Mouse (Mus musculus) frontal cortex, adult 2 months (tissue): ENCODE results near the gene Timm22. TPM values are rescaled to one million over a fixed set of nuclear protein-coding genes. Genes with fewer than 3 reads are reported as not detected.

ENCODE experiments used
- DNase-seq, 2 experiments: peaks; one replicate each; pipeline ENCODE4 v3.0.0; 2022; ENCODE audit warnings: low spot score in 1 of 2; ENCODE audit errors: extremely low spot score in 1 of 2
- polyA plus RNA-seq: library from polyadenylated mRNA; depleted of rRNA; stranded (reverse); fragments of >200 nt; gene quantifications from 2 replicates; pipeline ENCODE4 v1.2.3, GENCODE M21; 2012

Gene Timm22
- polyA plus RNA-seq, 1 experiment = 31.4 TPM

DNA sequence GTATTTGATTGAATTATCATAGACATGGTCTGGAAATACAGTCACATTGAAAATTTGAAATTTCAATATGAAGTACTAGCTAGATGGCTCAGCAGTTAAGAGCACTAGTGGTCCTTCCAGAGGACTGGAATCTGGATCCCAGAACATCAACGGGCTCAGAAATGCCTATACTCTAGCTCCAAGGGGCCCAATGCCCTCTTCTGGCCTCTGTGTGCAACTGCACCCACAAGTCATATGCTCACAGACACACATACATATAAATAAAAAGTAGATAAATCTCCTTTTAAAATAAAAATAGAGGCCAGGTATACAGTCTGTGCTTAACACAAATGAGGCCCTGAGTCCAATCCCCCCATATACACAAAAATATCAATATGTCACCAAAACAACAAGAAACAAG, 19.7 kb upstream of the Timm22 start:
- DNase-seq = no peak

DNA sequence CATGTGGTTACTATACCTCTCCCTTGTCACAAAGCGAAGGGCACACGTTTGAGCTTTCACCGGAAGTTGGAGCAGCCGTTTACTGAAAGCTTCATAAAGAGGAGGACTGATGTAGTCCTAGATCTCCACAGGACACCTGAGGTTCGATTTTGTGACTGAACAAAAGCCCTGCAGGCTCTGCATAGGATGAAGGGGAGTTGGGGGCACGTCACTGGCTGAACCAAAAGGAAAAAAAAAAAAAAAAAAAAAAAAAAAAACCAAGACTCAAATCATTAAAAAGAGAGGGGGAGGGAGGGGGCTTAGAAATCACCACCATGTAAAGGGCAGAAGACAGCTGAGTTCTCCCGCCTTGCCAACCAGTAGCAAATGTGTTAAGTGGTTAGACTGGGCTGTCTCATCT, 18.0 kb upstream of the Timm22 start:
- no peak for DNase-seq

DNA sequence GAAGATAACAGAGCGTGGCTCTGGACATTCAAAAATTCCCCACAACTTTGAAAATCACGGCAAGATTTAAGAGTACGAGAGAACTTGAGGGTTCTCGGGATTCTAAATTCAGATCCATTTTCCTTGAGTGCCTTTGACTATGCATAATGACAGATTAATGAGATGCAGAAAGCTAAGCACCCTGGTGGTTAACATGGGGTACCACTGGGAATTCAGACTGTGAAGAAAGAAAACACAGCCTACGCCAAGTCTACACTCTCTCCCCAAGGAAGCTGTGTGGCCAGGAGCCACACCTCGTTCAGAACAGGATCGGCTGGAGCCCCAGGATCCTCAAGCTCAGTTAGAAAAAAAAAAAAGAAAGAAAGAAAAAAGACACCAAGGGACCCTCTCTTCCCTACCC, 14.2 kb upstream of the Timm22 start:
- no peak for DNase-seq

DNA sequence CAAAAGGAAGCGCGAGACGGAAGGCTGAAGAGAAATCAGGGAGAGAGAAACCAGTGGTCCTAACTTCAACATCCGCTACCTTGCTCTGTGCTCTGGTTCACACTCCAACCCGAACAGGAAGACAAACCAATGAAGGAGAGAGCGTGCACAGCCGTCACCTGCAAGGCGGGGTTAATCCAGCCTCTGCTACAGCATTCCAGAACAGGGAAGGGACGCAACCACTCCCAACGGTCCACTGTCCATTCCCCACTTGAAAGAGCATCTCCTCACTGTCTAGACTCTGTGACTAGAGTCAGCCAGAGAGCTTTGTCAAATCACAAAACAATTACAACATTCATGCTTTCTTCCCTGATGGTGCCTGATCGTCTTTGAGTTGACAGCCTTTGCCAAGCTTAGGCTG, 13.8 kb upstream of the Timm22 start:
- no peak for DNase-seq

DNA sequence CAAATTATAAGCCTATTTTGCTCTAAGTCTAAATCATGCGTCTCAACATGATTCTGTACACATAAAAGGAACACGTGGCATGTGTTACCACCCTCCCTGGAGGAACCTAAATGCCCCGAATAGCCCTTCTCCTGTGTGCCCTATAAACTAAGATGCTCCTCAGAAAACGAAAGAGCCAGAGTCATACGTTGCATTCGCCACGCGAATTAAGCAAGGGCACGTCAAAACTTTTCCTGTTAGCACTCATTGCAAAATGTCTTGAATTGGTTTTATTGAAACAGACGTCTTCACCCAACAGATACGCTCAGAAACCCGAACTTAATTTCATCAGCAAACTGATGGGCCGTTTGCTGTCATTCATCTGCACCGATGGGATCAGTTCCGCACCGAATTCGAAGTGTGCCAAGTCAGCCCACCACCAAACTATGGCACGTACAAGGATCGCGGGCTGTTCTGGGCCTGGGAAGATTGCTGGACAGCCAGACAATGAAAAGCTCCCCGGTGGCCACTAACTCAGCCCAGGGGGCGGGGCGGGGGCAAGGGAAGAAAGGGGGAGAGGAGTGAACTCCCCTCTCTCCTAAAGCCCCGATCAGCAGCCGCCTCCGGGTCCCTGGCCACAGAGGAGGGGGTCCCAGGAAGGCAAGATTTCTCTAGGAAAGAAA, 9.0 kb upstream of the Timm22 start:
- DNase-seq = no peak

DNA sequence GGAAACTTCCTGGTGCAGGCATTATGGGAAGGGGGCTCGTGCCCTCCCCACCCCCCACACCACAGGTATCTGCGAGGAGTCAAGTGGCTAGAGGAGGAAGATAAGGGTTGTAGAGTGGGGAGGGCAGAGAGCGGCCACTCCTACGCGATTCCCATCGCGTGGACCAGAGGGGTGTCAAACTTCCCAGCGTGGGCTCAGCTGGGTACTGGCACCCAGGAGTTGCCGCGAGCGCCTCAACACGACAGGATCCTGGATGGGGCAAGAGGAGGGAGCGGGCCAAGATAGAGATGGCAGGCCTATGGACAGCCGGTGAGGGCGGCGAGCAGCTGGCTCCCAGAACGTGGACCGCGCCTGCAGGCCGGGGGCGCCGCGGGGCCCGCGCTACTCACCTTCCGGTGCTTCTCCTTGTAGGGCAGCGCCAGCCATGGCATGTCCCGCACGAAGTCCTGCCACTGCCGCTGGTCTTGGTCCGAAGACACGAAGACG, 8.4 kb upstream of the Timm22 start:
- no peak for DNase-seq

DNA sequence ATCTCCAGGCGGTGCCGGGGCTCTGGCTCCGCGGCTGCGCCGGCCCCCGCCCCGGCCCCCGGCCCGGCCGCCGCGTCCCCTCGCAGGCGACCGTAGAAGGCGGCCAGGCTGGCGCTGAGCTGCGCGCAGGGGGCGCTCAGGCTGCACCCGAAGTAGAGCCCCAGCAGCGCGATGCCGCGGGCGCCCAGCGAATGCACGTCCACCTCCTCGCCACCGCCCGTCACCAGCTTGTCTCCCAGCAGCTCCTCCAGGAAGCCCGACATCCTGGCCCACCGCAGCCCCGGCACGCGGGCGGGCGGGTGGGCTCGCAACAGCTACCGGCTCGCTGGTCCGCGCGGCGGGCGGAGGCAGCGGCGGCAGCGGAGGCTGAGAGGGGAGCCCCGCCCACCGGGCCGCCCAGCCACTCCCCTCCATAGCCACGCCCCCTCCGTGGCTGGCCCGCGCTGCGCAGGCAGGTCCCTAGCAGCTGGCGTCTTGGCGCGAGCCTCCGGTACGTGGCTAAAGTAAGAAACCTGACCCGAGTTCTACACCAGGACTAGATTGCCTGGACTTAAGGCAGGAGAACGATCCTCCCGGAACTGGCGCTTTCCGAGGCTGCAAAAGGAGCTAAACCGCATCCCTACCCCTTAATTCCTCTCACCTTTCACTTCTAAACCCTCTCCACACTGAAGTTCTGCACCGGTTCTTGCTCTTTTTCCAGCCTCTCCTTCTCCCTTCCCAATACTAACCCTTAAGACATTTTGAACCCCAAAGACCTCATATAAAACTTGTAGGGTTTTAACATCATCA, 7.8 kb upstream of the Timm22 start, which contains the start of gene Nxn:
Nxn (minus strand) TSS at position 343 of the 789 bp plus-strand sequence.
- peak in 1 of 2 experiments; percentile 78 for DNase-seq

DNA sequence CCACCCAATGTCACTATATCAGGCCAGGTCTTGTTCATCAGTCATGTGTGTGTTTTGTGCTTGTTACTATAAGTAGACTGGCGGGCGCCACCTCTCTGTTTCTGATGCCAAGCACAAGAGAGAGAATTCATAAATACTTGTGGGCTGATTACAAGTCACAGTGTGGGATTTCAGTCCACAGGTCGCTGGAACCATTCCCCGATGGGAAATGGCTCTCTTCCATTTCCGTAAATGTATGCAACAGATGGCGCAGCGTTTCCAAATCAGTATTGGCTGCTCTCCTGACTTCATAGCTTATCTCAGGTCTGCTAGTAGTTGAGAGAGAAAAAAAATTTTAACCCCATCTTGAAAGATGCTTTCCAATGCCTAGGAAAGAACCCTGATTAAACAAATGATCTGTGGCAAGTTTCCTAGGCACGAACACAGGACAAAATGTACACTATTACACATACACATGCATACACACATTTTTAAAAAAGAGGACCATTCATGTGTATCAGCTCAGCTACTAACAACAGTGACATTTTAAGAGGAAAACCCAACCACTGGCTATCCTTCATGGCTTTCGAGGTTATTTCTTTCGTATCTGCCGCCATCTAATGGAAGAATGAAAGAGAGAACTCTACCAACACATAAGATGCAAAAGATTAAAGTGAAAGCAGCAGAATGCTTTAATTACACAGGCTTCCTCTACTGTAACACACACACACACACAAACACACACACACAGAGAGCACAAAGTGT, 7.0 kb upstream of the Timm22 start:
- peak in 1 of 2 experiments; percentile 76 for DNase-seq

DNA sequence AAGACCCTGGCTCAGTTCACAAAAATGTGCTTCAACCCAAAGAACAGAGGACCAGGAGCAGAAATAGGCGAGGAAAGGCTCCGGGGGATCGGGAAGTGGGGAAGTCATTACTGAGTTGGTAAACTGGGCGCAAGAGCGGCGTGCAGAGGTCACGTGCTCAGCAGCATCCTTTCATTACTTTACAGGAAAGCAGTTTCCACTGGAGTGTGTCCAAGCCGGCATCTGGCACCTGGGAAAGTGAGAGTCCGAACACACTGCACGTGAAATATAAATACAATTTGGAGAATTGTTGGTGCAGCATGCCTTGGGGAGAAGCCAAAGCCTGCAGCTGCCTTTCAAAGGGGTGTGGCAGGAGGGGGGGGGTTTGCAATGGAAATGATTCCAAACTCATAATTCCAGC, 5.4 kb upstream of the Timm22 start:
- DNase-seq = no peak

DNA sequence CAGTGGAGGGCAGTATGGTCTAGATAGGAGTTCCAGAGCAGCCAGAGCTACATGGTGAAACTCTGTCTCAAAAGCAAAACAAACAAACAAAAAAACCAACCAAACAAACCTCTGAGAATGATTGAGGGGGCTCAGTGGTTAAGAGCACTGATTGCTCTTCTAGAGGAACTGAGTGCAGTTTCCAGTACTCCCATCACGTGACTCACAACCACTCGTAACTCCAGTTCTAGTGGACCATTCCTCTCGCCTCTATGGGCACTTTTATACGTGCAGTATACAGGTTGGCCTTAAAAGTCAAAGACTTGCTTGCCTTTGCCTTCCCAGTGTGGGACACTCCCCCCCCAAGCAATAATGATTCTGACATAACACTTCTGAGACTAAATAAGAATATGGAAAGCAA, 1.6 kb upstream of the Timm22 start:
- DNase-seq = no peak

DNA sequence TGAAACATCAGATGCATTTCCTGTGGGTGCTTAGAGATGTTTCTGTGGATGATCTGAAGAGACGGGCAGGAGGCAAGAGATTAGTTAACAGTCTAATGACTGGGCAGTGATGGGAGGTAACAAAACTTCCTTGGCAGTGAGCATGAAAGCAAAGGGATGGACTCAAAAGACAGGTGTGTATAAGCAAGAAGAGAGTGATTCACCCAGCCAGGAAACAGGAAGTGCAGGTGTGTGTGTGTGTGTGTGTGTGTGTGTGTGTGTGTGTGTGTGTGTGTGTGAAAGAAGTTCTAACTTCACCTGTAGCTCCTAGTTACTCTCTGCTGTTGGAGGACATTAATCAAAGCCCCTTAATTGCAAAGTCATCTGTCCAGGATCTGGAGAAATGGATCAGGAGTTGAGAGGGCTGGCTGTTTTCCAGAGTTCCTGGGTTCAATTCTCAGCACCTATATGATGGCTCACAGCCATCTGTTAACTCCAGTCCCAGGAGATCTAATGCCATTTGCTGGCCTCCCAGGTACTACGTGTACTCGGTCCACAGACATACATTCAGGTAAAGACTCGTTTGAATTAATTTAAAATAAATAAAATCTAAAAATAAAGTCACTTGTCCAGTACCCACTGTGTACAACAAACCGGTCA, 1.0 kb upstream of the Timm22 start:
- DNase-seq = no peak

DNA sequence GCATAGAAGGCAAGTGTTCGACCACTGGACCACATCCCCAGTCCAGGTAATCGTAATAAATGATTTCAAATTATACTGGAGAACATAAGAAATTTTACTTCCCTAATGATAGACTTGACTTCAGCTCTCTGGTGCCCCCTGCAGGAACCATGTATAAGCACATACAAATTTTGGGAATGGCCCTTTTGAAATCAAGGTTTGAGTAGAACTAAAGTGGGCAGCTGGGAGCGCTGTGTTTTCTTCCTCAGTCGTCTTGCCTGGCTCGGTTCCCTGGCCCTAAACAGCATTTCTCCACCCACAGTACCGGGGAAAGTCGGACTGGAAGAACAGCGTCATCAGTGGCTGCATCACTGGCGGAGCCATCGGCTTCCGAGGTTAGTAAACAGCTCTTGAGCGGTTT, 4.1 kb downstream of the Timm22 start:
- peak in 1 of 2 experiments; percentile 84 for DNase-seq

DNA sequence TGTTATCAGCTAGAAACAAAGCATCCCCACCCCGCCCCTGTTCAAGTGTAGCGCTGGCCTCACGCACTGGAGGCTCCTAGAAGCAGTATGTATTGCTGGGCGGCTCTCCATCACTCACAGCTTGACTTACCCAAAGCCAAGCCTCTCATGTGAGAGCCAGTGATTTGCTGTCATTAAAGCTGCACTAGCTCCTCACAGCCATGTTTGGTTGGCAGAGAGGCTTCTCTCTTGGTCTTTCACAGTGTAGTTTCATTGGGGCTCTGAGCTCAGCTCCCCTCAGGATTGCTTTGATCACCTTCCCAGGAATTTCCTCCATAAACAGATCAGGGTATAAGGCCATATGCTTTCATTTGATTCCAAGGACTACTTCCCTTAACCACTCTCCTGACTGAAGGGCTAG, 6.5 kb downstream of the Timm22 start:
- DNase-seq = peak in 1 of 2 experiments; percentile 3

DNA sequence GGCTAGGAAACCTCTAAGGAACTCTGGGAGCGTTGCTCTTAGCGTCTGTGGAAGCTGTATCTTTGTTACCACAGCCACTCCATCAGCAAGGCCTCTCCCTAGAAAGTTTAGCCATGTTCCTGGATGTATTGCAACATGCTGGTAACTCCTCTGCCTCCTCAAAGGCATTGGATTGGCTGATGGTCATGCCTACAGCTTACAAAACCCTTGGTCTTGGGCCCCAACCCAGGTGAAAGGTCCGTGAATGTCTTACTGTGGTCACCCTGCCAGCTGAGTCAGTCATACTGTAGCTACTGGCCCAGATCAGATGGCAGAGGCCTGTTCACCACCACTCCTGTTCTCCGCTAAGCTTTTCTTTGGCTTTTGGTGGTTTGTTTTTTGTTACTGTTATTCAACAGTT, 8.2 kb downstream of the Timm22 start:
- DNase-seq = no peak

DNA sequence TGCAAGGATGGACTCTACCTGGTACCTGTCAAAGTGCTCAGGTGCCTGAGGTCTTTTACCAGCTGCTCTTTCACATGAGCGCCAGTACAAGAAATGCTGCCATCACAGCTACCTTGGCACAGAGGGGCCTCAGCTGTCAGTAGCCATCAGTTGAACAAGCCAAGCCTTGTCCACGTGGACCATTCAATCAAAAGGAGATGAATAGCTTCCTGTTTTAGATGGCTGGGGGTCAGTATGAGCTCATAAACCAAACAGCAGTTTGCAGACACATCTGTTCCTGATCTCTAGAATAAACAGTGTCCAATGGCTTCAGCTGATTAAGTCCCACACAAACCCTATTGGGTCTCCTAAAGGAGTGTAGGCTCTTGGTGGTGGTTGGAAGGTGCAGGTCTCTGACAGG, 9.2 kb downstream of the Timm22 start:
- DNase-seq = no peak

DNA sequence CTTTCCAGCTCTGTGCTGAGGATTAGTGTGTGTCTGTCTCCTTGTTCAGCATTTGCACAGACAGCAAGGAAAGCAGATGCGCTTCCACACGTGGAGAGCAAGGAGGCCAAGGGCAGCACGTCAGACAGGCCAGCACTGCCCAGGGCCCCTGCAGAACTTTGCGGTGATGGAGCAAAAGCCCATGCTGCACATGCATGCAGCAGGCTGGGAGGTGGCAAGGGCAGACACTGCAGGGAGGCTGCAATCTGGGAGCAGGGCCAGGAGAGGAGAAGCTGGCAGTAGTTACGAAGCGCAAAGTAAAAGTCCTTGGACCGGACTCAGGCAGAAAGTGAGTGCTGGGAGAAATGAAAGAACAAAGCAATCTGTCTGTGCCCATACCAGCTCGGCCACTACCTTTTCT, 11.7 kb downstream of the Timm22 start:
- DNase-seq = peak in 1 of 2 experiments; percentile 68

DNA sequence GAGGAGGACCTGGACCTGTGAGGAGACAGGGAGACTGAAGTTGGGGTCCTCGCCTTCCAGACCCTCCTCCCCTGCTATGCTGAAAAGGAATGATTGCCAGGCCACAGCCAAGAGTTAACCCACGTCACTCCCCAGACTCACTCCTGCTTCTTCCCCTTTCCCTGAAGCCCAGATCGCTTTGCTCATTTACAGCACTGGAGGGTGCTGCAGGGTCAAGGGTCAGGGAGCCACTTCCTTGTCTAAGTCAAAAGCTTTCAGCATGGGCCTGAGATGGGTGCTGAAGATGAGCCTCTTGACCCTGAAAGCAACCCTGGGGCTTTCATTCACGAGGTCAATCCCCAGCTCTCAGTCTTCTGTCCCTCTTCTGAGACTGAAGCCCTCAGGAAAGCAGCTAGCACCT, 12.4 kb downstream of the Timm22 start:
- DNase-seq = no peak

DNA sequence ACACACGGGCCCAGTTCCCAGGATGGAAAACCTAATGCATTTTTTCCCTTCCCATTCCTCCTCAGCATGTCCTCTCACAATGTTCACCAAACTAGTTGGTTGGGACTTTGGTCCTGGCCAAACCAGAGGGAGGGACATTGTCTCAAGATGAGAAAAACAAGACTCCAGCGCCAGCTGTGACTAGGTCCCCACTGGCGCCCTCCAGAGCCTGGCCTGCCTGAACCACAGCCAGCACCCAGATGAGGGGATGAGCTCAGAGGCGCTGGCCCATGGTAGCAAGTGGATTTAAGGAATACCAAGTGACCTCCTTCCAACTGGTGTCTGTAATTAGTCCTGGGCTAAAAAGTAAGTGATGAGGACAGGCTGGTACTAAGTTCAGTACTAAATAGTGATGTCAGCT, 14.1 kb downstream of the Timm22 start:
- DNase-seq = no peak

DNA sequence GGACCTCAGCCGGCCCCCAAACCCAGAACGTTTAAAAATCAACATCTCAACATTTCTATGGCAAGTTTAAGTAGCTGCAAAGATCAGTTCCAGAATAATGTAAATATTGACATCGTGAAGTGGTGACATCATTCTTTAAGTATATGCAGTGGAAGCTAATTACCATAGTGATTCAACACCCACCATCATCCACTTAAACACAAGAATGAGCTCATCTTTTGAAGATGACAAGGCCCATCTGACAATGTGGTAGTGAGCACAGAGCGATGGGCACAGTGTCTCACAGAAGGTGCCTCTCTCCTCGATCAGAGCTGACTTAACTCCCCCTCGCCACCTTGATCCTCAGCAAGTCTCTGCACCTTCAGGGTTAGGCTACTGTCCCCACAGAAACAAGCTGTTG, 19.0 kb downstream of the Timm22 start:
- DNase-seq = no peak

DNA sequence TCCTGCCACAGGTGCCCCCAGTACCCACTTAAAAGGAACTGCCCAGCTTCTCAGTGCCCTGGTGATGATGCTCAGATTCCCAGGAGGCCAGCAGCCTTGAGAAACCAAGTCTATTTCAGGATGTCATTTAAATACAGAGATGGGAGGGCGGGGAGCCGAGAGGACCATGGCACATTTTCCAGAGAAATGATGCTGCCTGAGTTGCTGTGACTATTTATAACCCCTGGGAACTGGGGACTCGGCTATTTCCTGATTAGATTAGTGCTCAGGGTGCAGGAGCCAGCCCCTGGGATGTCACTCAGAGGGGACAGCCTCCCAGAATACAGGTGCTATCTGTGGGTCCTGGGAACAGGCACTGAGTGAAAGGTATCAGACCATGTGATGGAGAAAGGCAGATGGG, 21.0 kb downstream of the Timm22 start:
- peak in 1 of 2 experiments; percentile 54 for DNase-seq

DNA sequence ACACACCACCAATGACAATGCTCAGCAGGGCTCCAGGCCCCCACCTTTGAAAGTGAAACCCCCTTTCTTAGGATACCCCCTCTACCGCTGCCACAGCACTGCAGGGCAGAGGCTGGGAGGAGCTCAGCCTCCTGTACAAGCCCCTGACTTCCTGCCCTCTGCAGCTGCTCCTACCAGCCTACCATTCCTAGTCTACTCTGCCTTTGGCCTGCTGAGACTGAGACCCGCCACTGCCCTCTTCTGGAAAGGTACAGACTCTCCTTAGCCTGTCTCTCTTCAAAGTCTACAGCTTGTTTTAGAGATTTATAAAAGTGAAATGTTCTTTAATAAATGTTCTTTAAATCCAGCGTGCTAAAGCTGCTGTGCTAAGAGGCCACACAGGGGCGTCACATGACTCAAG, 22.3 kb downstream of the Timm22 start:
- no peak for DNase-seq
